Mouse (Mus musculus) ES-Bruce4 (cell line): ENCODE data around the gene Acaca. TPM values are rescaled to one million over a fixed set of nuclear protein-coding genes. Genes with fewer than 3 reads are reported as not detected.
A peak's percentile ranks its signal among the peaks of the same experiment; 100 is the strongest.

Experiments used
- H3K27ac ChIP-seq: 2 replicates; pipeline ENCODE4 v1.5.1; 2012; ENCODE audit warnings: low read length, inconsistent platforms; ENCODE audit not compliant: insufficient read depth
- H3K27me3 ChIP-seq: 2 replicates; pipeline ENCODE4 v1.6.1; 2012; ENCODE audit warnings: mild to moderate bottlenecking, low read length, inconsistent platforms; ENCODE audit not compliant: control insufficient read depth, poor library complexity, insufficient read depth, severe bottlenecking
- H3K36me3 ChIP-seq: 2 replicates; pipeline ENCODE4 v1.6.1; 2012; ENCODE audit warnings: inconsistent platforms, mild to moderate bottlenecking, low read length, moderate library complexity; ENCODE audit not compliant: control insufficient read depth, poor library complexity, insufficient read depth, severe bottlenecking
- H3K4me1 ChIP-seq: one replicate; pipeline ENCODE4 v1.8.1; 2011; ENCODE audit warnings: low read length; ENCODE audit not compliant: control insufficient read depth, insufficient read depth
- H3K4me3 ChIP-seq: 2 replicates; pipeline ENCODE4 v1.5.1; 2011; ENCODE audit warnings: low read depth, mild to moderate bottlenecking, low read length
- H3K9ac ChIP-seq: 2 replicates; pipeline ENCODE4 v1.6.1; 2012; ENCODE audit warnings: low read depth, mild to moderate bottlenecking, inconsistent platforms; ENCODE audit not compliant: poor library complexity, severe bottlenecking
- H3K9me3 ChIP-seq: replicated peaks from 2 replicates; pipeline ENCODE4 v1.6.1; 2012; ENCODE audit warnings: mild to moderate bottlenecking, low read length, inconsistent platforms; ENCODE audit not compliant: control insufficient read depth, poor library complexity, insufficient read depth, severe bottlenecking
- CTCF ChIP-seq: IDR thresholded peaks from one replicate; pipeline ENCODE4 v1.8.1; 2011; ENCODE audit warnings: low read depth, low read length
- EP300 ChIP-seq: IDR thresholded peaks from 2 replicates; pipeline ENCODE4 v1.6.1; 2011; ENCODE audit warnings: low read depth, low read length; ENCODE audit not compliant: insufficient read depth
- POLR2A ChIP-seq: IDR thresholded peaks from one replicate; pipeline ENCODE4 v1.8.1; 2011; ENCODE audit warnings: low read length; ENCODE audit not compliant: insufficient read depth
- polyA plus RNA-seq: library from polyadenylated mRNA; stranded (reverse); fragments of >200 nt; gene quantifications from 2 replicates; pipeline ENCODE4 v1.2.4, GENCODE M21; 2011; ENCODE audit warnings: low read depth; ENCODE audit not compliant: missing spikeins, insufficient read depth, insufficient read length

The Acaca gene
- polyA plus RNA-seq, 1 experiment: 49.5 TPM

DNA sequence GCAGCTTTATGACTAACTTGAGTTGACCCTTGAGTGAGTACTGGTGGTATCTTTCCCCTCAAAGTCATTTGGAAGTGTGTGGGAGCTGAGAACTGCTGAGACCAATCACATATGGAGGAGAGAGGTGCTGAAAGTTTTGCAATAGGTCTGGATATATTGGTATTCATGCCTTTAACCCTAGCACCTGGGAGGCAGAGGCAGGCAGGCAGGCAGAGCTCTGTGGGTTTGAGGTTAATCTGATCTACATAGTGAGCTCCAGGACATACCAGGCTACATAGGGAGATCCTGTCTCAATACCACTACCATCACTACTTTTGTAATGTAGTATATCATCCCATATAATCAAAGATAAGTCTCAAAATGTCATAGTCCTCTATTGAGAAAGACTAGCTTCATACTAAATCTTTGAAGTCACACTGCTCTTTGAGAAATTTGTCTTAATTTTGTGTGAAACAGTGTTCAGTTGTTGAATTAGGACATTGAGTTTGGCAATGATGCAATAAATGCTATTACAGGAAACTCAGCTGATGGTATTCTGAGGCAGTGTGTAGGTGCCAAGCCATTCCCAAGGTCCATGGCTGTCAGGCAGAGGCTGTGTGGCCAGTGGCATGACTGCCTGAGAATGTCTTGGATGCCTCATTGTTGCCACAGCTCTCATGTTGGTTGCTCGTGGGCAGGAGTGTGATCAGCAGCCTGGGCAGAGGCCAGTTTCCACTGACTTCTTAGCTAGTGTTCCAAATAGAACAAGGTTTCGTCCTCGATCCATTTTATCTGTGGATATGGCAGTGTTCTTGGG lies 68.3 kb downstream of the Acaca start:
- no peak overlapping the region for H3K27ac ChIP-seq
- TF ChIP-seq CTCF (no peak), POLR2A (no peak), EP300 (no peak)
- no peaks in the 10 kb centered on the region for H3K27me3 ChIP-seq
- no peaks in the 10 kb centered on the region for H3K9me3 ChIP-seq
- H3K9ac ChIP-seq: no peak overlapping the region
- no peaks in the 10 kb centered on the region for H3K4me1 ChIP-seq
- H3K36me3 ChIP-seq: peaks cover 10% of the 10 kb centered on the region
- H3K4me3 ChIP-seq: no peak overlapping the region

DNA sequence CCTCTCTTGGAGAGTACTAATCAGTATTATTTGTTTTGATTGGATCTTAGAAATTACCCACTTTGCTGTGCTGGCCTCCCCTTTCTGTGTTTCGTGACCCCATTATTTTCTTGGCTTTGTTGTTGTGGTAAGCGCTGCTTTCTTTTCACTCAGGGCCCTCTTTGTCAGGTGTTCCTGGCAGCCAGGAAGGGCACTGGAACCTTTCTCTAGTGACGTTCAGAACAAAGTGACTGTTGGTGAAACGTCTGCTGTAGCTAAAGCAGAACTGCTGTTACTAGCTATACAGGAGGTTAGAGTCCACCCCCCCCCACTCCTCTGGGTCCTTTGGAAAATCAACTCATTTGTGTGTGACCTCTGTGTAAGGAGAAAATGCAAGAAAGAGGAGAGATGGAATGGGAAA lies 76.3 kb downstream of the Acaca start:
- H3K4me1 ChIP-seq: no peaks in the 10 kb centered on the region
- TF ChIP-seq EP300 (no peak), POLR2A (no peak), CTCF (no peak)

GRCm38 (mm10) chr11:84210876-84211275 lies 81.4 kb downstream of the Acaca start:
- no peaks in the 10 kb centered on the region for H3K9me3 ChIP-seq
- no peaks in the 10 kb centered on the region for H3K27me3 ChIP-seq
- H3K4me1 ChIP-seq: no peaks in the 10 kb centered on the region
- no peak for TF ChIP-seq POLR2A
- TF ChIP-seq EP300: no peak
- no peak for TF ChIP-seq CTCF
- no peak overlapping the region for H3K27ac ChIP-seq
- H3K4me3 ChIP-seq: no peak overlapping the region
- peaks cover 2% of the 10 kb centered on the region for H3K36me3 ChIP-seq
- no peak overlapping the region for H3K9ac ChIP-seq

More for the DNA sequence above, 76.3 kb downstream of the Acaca start:
- no peaks in the 10 kb centered on the region; the same call in 1 of the 2 replicates for H3K36me3 ChIP-seq
- H3K4me3 ChIP-seq: no peak overlapping the region
- no peak overlapping the region for H3K27ac ChIP-seq
- no peak overlapping the region for H3K9ac ChIP-seq
- H3K27me3 ChIP-seq: no peaks in the 10 kb centered on the region
- H3K9me3 ChIP-seq: no peaks in the 10 kb centered on the region

DNA sequence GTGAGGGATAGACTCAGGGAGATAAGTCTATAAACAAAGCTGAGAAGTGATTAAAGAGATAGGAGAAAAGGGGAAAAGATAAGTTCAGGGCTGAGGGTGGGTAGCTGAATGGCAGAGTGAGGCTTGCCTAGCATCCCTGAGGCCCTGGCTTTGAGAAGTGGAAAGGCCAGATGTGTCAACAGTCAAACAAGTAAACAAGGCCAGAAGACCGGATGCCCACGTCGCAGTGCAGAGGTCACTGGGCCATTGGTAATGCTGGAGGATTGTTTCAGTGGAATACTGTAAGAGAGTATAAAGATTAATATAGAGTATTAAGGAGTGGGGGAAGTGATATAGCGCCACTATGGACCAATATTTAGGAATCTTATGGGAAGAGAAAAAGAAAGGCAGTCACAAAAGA lies 89.5 kb downstream of the Acaca start:
- Histone ChIP-seq H3K9me3 (no peaks in the 10 kb centered on the region), H3K4me1 (no peaks in the 10 kb centered on the region), H3K27me3 (no peaks in the 10 kb centered on the region), H3K9ac (no peak overlapping the region), H3K27ac (no peak overlapping the region), H3K36me3 (peaks cover 4% of the 10 kb centered on the region), H3K4me3 (no peak overlapping the region)
- TF ChIP-seq CTCF (no peak), POLR2A (no peak), EP300 (no peak)

GRCm38 (mm10) chr11:84243562-84243961 lies 114.1 kb downstream of the Acaca start:
- peaks cover 7% of the 10 kb centered on the region for H3K36me3 ChIP-seq
- H3K4me1 ChIP-seq: no peaks in the 10 kb centered on the region
- H3K9me3 ChIP-seq: no peaks in the 10 kb centered on the region
- no peaks in the 10 kb centered on the region for H3K27me3 ChIP-seq
- no peak overlapping the region for H3K27ac ChIP-seq
- peak; percentile 33 for TF ChIP-seq CTCF
- no peak for TF ChIP-seq POLR2A
- no peak overlapping the region for H3K9ac ChIP-seq
- H3K4me3 ChIP-seq: no peak overlapping the region

GRCm38 (mm10) chr11:84247370-84247769 lies 117.9 kb downstream of the Acaca start:
- Histone ChIP-seq H3K4me1 (no peaks in the 10 kb centered on the region), H3K36me3 (peaks cover 14% of the 10 kb centered on the region), H3K9me3 (no peaks in the 10 kb centered on the region), H3K27ac (no peak overlapping the region), H3K27me3 (no peaks in the 10 kb centered on the region), H3K4me3 (no peak overlapping the region), H3K9ac (no peak overlapping the region)
- no peak for TF ChIP-seq EP300
- no peak for TF ChIP-seq CTCF
- no peak for TF ChIP-seq POLR2A
